Mouse (Mus musculus) forebrain, embryonic 16.5 days (tissue): ENCODE data around the gene Fis1. TPM values are rescaled to one million over a fixed set of nuclear protein-coding genes. Genes with fewer than 3 reads are reported as not detected.

ENCODE experiments used
- ATAC-seq: fragments of 200-750 bp; cut with Nextera tagmentation; 2 replicates; pipeline ENCODE4 v1.8.0; 2017; ENCODE audit warnings: mild to moderate bottlenecking, moderate library complexity
- H3K27ac ChIP-seq: fragments of 300-500 bp; sonication (generic); 2 replicates; pipeline ENCODE4 v1.5.1; 2014; ENCODE audit warnings: low read length, control low read depth
- H3K27me3 ChIP-seq: fragments of 300-500 bp; sonication (generic); replicated peaks from 2 replicates; pipeline ENCODE4 v1.6.1; 2014; ENCODE audit warnings: low read length; ENCODE audit not compliant: control insufficient read depth, insufficient read depth
- H3K36me3 ChIP-seq: fragments of 300-500 bp; sonication (generic); 2 replicates; pipeline ENCODE4 v1.6.1; 2014; ENCODE audit not compliant: control insufficient read depth, insufficient read depth
- H3K4me1 ChIP-seq: fragments of 300-500 bp; sonication (generic); replicated peaks from 2 replicates; pipeline ENCODE4 v1.6.1; 2014; ENCODE audit warnings: low read length; ENCODE audit not compliant: control insufficient read depth, insufficient read depth
- H3K4me2 ChIP-seq: fragments of 300-500 bp; sonication (generic); 2 replicates; pipeline ENCODE4 v1.6.1; 2014; ENCODE audit warnings: mild to moderate bottlenecking, low read length, control low read depth
- H3K4me3 ChIP-seq: fragments of 300-500 bp; sonication (generic); replicated peaks from 2 replicates; pipeline ENCODE4 v1.5.1; 2014; ENCODE audit warnings: mild to moderate bottlenecking, low read length, control low read depth
- H3K9ac ChIP-seq: fragments of 300-500 bp; sonication (generic); replicated peaks from 2 replicates; pipeline ENCODE4 v1.6.1; 2014; ENCODE audit warnings: low read depth, low read length, control low read depth
- H3K9me3 ChIP-seq: fragments of 300-500 bp; sonication (generic); 2 replicates; pipeline ENCODE4 v1.6.1; 2016; ENCODE audit warnings: low read length; ENCODE audit not compliant: control insufficient read depth
- WGBS: fragments of 180-500 bp; shearing (Covaris S2); extraction: QIAGEN DNeasy Blood & Tissue Kit; methylation state at CpG from one replicate; pipeline ENCODE4 v1.1.7; 2014; 5-methylcytosine and 5-hydroxymethylcytosine counted together
- polyA plus RNA-seq: library from polyadenylated mRNA; unstranded; fragments of >200 nt; fragmentation: Nextera tagmentation; extraction: Ambion mirVana; gene quantifications from 2 replicates; pipeline ENCODE4 v1.2.1, GENCODE M21; 2015

Fis1 gene
- polyA plus RNA-seq, 1 experiment from 2014 or later, result 326 TPM

GRCm38 (mm10) chr5:136977769-136978168 is 24.7 kb downstream of the Fis1 start:
- H3K9ac ChIP-seq, result no peak overlapping the region
- H3K36me3 ChIP-seq, result peaks cover 11% of the 10 kb centered on the region; the same call in 1 of the 2 replicates
- ATAC-seq, result no peak
- no peak overlapping the region for H3K4me3 ChIP-seq
- no peaks in the 10 kb centered on the region for H3K9me3 ChIP-seq
- no peak overlapping the region for H3K27ac ChIP-seq
- H3K27me3 ChIP-seq, result no peaks in the 10 kb centered on the region
- WGBS, result 73% methylated on average over 4 of the region's 4 CpGs
- no peaks in the 10 kb centered on the region for H3K4me1 ChIP-seq
- H3K4me2 ChIP-seq, result no peak overlapping the region

GRCm38 (mm10) chr5:136979762-136980161 is 26.7 kb downstream of the Fis1 start:
- Histone ChIP-seq H3K9ac (no peak overlapping the region), H3K4me1 (no peaks in the 10 kb centered on the region), H3K27ac (no peak overlapping the region), H3K4me2 (no peak overlapping the region), H3K36me3 (peaks cover 11% of the 10 kb centered on the region; the same call in 1 of the 2 replicates), H3K27me3 (no peaks in the 10 kb centered on the region), H3K9me3 (no peaks in the 10 kb centered on the region), H3K4me3 (no peak overlapping the region)
- WGBS, result 76% methylated on average over 2 of the region's 2 CpGs
- no peak for ATAC-seq

GRCm38 (mm10) chr5:136980974-136981373 is 27.9 kb downstream of the Fis1 start:
- H3K36me3 ChIP-seq, result peaks cover 11% of the 10 kb centered on the region; the same call in 1 of the 2 replicates
- H3K27me3 ChIP-seq, result no peaks in the 10 kb centered on the region
- H3K4me3 ChIP-seq, result no peak overlapping the region
- no peak overlapping the region for H3K4me2 ChIP-seq
- no peak for ATAC-seq
- no peak overlapping the region for H3K27ac ChIP-seq
- H3K9me3 ChIP-seq, result no peaks in the 10 kb centered on the region
- H3K4me1 ChIP-seq, result peaks cover 2% of the 10 kb centered on the region; the same call in 1 of the 2 replicates
- WGBS, result 88% methylated on average over 8 of the region's 8 CpGs
- no peak overlapping the region for H3K9ac ChIP-seq

- ATAC-seq, result no peak
- no peaks in the 10 kb centered on the region for H3K27me3 ChIP-seq
- peaks cover 5% of the 10 kb centered on the region; the same call in 1 of the 2 replicates for H3K4me1 ChIP-seq
- no peaks in the 10 kb centered on the region for H3K9me3 ChIP-seq
- H3K9ac ChIP-seq, result no peak overlapping the region
- WGBS, result 48% methylated on average over 15 of the region's 16 CpGs
- H3K4me2 ChIP-seq, result no peak overlapping the region
- H3K36me3 ChIP-seq, result peaks cover 11% of the 10 kb centered on the region; the same call in 1 of the 2 replicates
- no peak overlapping the region for H3K4me3 ChIP-seq
- no peak overlapping the region for H3K27ac ChIP-seq
Observed at GRCm38 (mm10) chr5:136982338-136982930, 29.4 kb downstream of the Fis1 start.

- Histone ChIP-seq H3K4me2 (no peak overlapping the region), H3K27ac (no peak overlapping the region), H3K4me1 (peaks cover 14% of the 10 kb centered on the region), H3K27me3 (no peaks in the 10 kb centered on the region), H3K4me3 (no peak overlapping the region), H3K36me3 (peaks cover 14% of the 10 kb centered on the region), H3K9ac (no peak overlapping the region), H3K9me3 (no peaks in the 10 kb centered on the region)
- 59% methylated on average over 14 of the region's 14 CpGs for WGBS
- no peak for ATAC-seq
Observed at GRCm38 (mm10) chr5:136984828-136985227, 31.8 kb downstream of the Fis1 start.

GRCm38 (mm10) chr5:136986695-136987137 is 33.6 kb downstream of the Fis1 start, which contains the start of gene Plod3:
Plod3 (plus strand) TSS chr5:136987019.
- Histone ChIP-seq H3K36me3 (peaks cover 20% of the 10 kb centered on the region), H3K4me3 (peak within 1 kb of the TSS; percentile 91), H3K9ac (peak within 1 kb of the TSS; percentile 99), H3K9me3 (no peaks in the 10 kb centered on the region), H3K4me2 (peak within 1 kb of the TSS; percentile 80), H3K4me1 (peaks cover 14% of the 10 kb centered on the region), H3K27ac (peak within 1 kb of the TSS; percentile 94), H3K27me3 (no peaks in the 10 kb centered on the region)
- 0% methylated on average over 26 of the region's 26 CpGs for WGBS
- peak; percentile 94 for ATAC-seq

- under 1% methylated on average over 65 of the region's 67 CpGs for WGBS
- ATAC-seq, result peak; percentile 57
- peaks cover 26% of the 10 kb centered on the region for H3K36me3 ChIP-seq
Observed at GRCm38 (mm10) chr5:136987138-136987933, 34.3 kb downstream of the Fis1 start.

GRCm38 (mm10) chr5:136987934-136988271 is 34.8 kb downstream of the Fis1 start, which contains the start of gene Znhit1:
Znhit1 (minus strand) TSS chr5:136988021.
- Histone ChIP-seq H3K27me3 (no peaks in the 10 kb centered on the region), H3K4me1 (peaks cover 14% of the 10 kb centered on the region), H3K27ac (peak within 1 kb of the TSS; percentile 94), H3K9me3 (no peaks in the 10 kb centered on the region), H3K4me3 (peak within 1 kb of the TSS; percentile 91), H3K36me3 (peaks cover 30% of the 10 kb centered on the region), H3K4me2 (peak within 1 kb of the TSS; percentile 80), H3K9ac (peak within 1 kb of the TSS; percentile 99)
- 0 out of 2 replicates have a peak, but pooled peaks have one; percentile 4 for ATAC-seq
- WGBS, result 5% methylated on average over 12 of the region's 12 CpGs

More at GRCm38 (mm10) chr5:136987138-136987933, 34.3 kb downstream of the Fis1 start:
- Histone ChIP-seq H3K4me2 (peak overlapping the region; percentile 80), H3K27ac (peak overlapping the region; percentile 94), H3K9ac (peak overlapping the region; percentile 99), H3K4me3 (peak overlapping the region; percentile 91), H3K4me1 (peaks cover 14% of the 10 kb centered on the region), H3K9me3 (no peaks in the 10 kb centered on the region), H3K27me3 (no peaks in the 10 kb centered on the region)

- H3K27me3 ChIP-seq, result no peaks in the 10 kb centered on the region
- H3K4me3 ChIP-seq, result peak overlapping the region; percentile 91
- H3K4me2 ChIP-seq, result peak overlapping the region; percentile 80
- ATAC-seq, result no peak
- WGBS, result 38% methylated on average over 7 of the region's 7 CpGs
- no peaks in the 10 kb centered on the region for H3K9me3 ChIP-seq
- H3K27ac ChIP-seq, result no peak overlapping the region
- peaks cover 31% of the 10 kb centered on the region for H3K36me3 ChIP-seq
- peaks cover 14% of the 10 kb centered on the region for H3K4me1 ChIP-seq
- peak overlapping the region; percentile 99 for H3K9ac ChIP-seq
Observed at GRCm38 (mm10) chr5:136988420-136988819, 35.3 kb downstream of the Fis1 start.
